Mouse (Mus musculus) c-Kit-positive CD71-negative TER-119-negative erythroid progenitor cells, embryonic 14.5 days (primary cell): Measurements from ENCODE around the gene Dusp23.

ENCODE experiments used
- DNase-seq: peaks from one replicate; pipeline ENCODE4 v3.0.0-alpha.2; 2013; ENCODE audit warnings: low read depth

The Dusp23 gene

DNA sequence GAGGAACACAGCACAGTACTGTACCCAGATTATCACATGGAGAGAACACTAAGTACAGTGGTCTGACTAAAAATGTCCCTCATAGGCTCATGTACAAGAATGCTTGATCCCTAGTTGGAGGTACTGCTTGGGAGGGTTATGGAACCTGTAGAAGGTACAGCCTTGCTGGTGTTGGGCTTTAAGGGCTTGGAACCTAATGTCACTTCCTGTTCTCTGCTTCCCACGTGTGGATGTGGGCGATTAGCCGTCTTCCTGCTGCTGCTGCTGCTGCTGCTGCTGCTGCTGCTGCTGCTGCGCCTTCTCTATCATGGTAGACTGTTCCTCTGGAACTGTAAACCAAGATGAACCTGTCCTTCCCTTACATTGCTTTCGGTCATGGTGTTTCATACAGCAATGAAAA lies 9.2 kb downstream of the Dusp23 start:
- no peak for DNase-seq

DNA sequence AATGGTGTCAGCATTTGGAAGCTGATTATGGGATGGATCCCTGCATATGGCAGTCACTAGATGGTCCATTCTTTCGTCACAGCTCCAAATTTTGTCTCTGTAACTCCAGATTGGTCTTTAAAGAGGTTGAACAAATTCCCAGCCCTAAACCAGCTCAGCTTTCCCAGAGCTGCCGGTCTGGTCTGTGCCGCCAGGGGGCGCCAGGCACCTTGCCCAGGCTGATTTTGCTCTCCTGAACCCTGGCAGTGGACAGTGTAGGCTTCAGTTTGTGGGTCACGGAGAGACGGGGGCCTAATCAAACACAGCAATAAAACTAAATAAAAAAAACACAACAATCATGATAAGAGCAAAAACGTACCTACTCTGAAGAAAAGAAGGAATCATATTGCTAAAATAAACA lies 13.5 kb downstream of the Dusp23 start:
- DNase-seq = no peak

DNA sequence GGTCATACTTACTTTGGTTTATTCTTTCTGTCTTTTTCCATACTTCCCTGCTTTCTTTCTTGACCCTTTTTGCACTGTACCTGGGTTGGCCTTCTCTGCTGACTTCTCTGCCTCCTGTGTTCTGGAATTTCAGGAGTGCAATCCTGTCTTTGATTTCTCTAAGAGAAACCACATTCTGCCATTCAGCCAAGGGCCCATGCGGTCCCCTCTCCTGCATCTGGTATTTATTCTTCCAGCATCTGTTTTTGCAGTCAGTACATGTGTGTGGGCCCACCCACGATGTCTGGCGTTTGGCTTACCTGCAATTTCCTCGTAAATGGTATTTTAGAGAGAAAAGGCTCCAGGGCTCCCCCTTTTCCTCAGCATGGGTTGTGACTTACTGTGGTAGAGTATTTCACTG lies 14.6 kb downstream of the Dusp23 start:
- no peak for DNase-seq

DNA sequence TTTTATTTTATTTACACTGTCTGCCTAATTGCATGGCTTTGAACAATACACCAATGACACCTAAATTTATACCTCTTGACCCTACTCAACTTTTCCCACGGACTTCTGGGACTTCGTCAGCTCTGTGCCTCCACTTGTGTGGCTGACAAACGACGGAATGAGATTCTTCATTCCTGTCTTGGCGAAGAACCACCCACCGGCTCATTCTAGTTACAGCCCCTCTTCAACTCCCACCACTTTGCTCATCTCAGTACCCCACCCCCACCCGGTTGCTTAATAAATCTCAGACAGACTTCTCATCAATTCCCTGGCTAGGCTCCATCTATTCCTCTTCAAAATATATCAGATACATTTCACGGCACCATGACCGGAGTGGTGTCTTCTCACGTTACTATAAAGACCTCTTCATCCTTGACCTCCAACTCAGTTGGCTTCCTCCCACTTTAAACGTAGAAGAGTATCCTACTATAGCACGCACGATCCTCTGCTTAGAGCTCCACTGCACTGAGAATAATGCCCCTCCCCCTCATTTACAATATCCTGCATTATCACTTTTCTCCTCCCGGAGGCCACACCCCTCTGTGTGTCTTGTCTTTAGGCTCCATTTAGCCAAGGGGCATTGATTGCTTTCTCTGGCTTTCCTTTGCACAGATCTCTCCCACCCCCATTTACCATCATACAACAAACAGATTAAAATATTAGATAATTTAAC lies 15.2 kb downstream of the Dusp23 start:
- no peak for DNase-seq

DNA sequence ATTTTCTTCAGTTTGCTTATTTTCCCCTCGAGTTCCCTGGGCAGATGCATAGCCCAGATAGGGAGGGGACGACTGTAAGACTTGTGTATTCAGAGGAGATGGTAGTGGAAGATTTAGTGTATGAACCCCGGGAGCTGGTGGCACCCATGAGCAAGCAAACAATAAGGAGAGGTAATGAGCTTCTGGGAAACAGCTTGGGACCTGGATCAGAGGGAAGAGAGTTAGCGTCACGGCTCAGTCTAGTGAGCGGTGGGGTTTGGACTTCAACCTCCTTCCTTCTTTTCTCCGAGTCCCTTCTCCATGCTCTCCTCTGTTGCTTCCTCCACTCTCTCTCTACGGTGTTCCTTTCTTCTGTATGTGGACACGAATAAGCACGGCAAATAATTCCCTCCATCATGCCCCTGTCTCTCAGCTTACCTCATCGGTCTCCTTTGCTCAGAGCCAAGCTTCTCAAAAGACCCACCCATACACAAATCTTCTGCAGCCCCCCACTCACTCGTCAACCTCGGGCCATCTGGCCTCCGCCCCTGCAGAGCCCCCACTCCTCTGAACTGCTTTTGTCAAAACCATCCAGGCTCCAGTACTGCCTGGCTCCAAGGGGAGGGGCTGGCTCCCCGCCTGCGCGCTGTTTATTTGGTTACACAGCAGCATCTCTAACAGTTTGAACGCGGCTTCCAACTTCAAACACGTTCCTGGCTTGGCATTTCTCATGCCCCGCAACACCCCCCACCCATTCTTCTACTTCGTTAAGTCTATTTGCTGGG lies 16.0 kb downstream of the Dusp23 start:
- DNase-seq = no peak

DNA sequence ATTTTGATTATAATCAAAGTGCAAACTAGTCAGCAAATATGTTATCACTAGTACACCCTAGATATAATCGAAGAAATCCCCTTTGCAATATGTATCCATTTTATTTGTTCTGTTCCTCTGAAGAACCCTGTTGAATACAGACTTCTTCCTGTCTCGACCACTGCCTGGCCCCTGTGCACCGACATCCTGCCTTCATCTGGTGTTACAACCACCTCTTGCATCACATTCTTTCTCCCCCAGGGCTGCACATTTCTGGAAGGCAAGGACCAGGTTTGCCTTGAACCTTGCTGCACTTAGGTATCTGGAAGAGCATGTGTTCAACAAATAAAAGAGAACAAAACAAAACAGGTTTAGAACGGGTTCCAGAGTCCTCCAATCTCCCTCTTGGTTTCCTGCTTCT lies 17.4 kb downstream of the Dusp23 start:
- no peak for DNase-seq

DNA sequence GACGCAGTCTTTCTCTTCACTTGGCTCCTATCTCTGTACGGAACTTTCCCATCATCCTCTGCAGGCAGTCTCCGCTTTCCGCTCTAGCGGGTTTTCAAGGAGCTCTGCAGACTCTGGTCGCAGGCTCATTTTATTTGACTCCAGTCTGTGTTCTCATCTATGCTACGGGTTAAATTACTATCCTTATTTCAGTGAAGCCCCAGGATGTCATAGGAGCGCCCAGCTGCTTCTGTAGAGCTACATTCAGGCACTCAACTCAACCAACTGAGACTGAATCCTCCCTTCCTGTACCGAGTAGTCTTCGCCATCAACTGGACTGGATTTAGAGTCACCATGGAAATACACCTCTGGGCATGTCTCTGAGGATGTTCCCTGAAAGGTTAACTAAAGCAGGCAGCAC lies 18.1 kb downstream of the Dusp23 start:
- DNase-seq = no peak

DNA sequence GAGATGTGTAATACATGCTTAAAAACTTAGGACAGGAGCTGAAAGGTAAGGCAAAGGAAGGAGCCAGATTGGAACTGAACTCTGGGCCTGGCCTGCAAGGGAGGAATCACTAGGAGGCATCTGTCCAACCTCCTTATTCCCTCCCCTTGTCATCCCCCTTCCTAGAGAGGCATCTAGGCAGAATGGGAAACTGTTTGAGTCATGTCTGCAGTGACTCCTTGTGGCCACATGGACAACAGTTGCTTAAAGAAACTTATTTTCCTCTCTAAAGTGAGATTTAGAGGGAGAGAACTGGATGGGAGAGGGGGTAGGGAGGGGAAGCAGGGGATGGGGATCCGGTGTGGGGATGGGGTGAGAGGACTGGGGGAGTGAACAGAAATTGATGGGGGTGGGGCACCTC lies 20.0 kb downstream of the Dusp23 start:
- no peak for DNase-seq

DNA sequence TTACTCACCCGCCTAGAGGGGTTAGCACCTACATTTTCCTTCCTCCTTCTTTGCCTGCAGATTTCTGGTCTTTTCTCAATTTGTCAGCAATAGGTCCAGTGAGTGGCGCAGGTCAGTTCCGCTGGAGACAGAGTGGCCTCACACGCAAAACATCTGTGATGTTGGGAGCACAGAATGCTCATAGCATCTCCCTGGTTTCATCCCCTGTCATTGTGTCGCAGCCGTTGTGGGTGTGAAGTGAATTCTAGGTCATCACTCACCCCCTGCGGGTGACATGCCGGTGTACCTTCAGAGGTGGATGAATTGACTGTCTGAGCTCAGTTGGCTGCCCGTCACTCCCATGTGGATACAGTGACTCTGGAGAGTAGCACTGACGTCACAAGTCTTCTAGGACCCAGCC lies 21.5 kb downstream of the Dusp23 start:
- no peak for DNase-seq

DNA sequence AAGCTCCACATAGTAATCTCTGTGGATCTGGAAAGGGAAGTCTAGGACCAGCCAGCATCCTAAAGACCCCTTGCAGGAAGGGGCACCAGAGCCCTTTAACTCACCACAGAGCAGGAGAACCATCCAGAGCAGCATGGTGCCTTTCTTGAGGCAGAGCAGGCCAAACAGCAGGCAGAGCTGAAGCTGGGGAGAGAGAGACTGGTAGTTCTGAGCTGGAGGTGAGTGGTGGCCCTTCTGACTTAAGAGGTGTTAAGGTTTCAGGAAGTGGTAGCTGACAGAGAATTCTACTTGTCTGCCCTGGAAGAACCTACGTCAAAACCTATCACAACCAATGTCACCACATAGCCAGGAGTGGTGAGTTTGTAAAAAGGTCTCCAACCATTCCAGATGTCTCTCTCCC lies 30.4 kb downstream of the Dusp23 start, which contains the start of gene Fcrl6:
Gene Fcrl6 (minus strand): TSS at position 226 of the 400 bp plus-strand sequence.
- no peak for DNase-seq

DNA sequence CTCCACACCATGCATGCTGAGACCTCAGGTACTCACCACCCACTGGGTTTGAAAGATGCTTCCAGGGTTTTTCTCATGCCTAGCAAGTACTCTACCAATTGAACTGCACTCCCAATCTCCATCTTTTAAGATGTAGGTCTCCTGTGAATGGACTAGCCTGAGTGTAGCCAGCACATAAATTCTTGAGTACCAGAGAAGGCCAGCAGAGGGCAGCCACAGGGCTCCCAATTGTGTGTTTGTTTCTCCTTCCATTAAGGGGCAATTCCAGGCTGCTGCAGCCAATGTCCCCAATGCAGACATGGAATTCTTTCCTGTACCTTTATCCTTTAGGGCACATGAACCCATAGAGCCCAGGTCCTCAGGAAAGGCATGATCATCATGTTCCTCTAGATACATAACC lies 38.3 kb downstream of the Dusp23 start:
- DNase-seq = peak; percentile 20

DNA sequence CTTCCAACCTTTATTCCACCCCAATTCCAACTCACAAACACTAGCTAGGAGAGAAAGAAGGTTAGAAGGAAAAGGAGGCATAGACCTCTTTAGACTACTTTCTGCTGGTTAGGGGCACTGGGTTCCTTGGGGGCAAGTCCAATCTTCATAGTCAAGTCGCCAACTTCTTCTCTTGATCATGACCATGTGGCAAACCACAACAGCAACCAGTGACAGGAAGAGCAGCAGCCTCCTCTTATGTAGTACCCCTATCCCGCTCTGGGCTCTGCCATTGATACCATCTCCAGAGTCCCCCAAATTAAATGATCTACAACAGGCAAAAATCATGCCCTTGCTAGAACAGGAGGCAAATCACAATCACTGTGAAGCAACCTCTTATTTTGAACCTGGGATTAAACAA lies 38.8 kb downstream of the Dusp23 start:
- DNase-seq = no peak

DNA sequence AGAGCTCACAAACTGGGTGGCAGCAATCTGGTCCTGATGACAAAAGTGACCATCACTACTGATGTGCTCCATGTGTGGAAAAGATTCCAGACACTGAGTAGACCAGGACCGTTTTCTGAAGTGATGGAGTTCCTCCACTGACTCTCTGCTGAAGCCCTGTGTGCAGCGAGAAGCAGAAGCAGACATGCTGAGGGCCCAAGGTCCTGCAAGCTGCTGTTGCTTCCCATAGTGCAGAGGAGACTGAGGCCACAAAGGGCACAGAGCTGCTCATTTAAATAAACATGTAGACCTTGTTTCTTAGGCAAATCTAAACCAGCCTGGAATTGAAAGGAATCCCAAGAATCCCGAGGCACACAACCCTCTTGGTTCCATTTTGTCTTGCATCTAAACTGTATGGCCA lies 39.4 kb downstream of the Dusp23 start:
- DNase-seq = no peak

DNA sequence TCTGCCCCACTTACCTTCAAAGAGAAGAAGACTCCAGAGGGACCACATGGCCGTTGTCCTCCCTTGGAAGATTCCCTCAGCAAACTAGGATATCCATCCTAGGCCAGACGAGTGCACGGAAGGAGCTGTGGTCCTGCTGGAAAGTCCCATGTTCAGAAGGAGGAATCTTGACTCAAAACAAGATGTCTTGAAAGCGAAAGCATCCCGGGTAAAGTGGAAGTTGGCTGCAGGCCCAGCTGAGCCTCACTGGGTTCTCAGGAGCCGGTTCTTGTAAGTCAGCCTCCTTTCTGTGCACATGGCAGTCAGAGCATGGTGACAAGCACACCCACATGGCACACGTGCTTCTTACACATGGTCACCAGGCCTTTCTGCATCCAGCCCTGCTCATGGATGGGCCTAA lies 42.4 kb downstream of the Dusp23 start, which contains the start of gene Slamf8:
Gene Slamf8 (minus strand): TSS at position 184 of the 400 bp plus-strand sequence.
- DNase-seq = no peak

DNA sequence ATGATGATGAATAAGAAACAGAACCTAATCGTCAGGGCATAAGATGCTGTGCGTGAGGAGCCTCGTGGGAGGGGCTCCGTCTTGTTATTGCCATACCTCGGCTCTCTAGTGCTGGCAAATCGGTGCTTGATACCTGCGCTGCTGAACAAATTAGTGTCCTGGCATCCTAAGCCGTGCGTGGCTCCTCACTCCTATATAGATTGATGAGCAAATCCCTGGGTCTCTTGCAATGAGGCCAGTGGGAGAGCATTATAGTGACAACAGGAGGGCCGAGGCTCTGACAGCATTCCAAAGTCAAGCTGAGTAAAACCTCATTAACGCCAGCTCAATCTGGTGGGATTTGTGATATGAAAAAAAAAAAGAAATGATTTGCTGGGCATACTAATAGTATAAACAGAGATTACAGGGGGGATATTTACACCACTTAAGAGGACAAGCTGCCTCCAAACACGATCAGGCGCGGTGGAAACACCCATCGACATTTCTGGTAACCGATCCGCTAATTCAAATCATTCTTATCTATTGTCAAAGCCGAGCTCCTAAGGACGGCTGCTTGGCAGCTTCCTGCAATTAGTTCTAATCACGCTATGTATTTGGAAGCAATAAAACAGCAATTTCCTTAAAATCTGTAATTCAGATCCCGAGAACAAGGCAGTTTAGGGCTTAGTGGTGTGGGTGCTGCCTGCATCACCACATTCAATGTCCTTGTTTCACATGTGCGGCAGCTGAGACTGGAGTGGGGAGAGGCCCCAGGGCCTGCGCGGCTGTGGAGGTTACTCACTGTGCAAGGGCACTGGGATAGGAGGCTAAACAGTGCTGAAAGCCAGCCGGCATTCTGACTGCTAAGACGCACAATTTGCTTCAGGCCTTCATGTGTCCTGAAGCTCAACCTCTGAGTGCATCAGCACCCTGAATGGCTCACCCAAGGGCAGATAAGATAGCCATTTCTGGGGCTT lies 46.9 kb downstream of the Dusp23 start:
- DNase-seq = no peak

DNA sequence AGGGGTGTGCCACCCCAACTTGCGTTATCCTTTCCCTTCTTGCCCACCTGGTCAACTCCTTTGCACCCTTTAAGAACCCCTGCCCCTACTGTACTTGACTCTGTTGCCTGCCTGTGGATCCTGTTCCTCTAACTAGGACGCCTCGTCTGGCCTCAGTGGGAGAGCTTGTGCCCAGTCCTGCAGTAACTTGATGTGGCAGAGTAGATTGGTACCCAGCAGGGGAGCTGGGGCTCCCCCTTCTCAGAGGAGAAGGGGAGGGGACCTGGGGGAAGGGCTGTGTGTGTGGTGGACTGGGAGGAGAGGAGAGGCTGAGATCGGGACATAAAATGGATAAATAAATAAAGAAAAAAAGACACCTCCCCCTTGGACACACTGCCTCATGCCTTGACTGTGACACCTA lies 47.7 kb downstream of the Dusp23 start:
- DNase-seq = no peak

DNA sequence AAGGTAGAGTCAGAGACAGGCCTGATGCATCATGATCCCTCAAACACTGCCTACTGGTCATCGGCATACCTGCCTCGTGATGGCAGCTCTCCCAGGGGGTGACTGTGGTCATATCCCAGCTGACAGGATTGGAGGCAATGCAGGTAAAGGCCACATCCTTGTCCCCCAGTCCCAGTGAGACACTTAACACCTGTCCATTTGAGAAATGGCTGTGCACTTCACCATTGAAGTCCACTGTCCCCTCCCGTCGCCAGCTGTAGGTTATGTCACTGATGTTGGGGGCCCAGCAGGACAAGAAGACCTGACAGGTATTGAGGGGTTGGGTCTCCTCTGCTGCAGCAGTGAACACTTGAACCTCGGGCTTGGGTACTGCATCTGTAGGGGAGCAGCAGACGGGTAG lies 48.5 kb downstream of the Dusp23 start:
- DNase-seq = no peak

DNA sequence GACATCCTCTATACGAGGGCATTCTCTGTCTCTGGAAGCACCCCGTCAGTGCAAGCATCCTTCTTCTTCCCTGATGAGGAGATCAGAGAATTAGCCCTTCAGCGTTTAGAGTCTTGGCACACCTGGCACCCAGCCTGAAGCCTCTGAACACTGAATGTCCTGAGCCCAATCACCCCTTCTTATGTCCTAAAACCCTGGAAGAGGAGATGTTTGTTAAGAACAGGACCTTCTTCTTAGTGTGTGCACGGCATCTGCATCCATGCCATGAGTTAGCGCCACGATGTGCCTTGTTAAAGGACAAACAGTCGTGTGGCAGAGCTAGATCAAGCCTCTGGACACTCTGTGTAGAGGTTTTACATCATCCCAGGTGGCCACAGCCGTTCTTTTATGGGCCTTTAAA lies 50.3 kb downstream of the Dusp23 start:
- DNase-seq = no peak
